Mouse (Mus musculus) neural tube, embryonic 11.5 days (tissue): Measurements from ENCODE around the gene Rundc3a. TPM values are rescaled to one million over a fixed set of nuclear protein-coding genes. Genes with fewer than 3 reads are reported as not detected.

Source experiments
- ATAC-seq: fragments of 200-750 bp; cut with Nextera tagmentation; 2 replicates; pipeline ENCODE4 v1.8.0; 2017; ENCODE audit warnings: moderate number of reproducible peaks, mild to moderate bottlenecking, moderate TSS enrichment, moderate library complexity; ENCODE audit not compliant: insufficient read depth, low FRiP score, low TSS enrichment
- DNase-seq: peaks from one replicate; pipeline ENCODE4 v3.0.0-alpha.2; 2015; ENCODE audit warnings: low spot score
- H3K27ac ChIP-seq: fragments of 300-500 bp; sonication (generic); 2 replicates; pipeline ENCODE4 v1.5.1; 2014; ENCODE audit warnings: low read depth, mild to moderate bottlenecking, low read length
- H3K27me3 ChIP-seq: fragments of 300-500 bp; sonication (generic); 2 replicates; pipeline ENCODE4 v1.6.1; 2014; ENCODE audit warnings: mild to moderate bottlenecking, low read length, mixed read lengths; ENCODE audit not compliant: control insufficient read depth, insufficient read depth
- H3K36me3 ChIP-seq: fragments of 300-500 bp; sonication (generic); 2 replicates; pipeline ENCODE4 v1.6.1; 2014; ENCODE audit warnings: mild to moderate bottlenecking, low read length, moderate library complexity, mixed read lengths; ENCODE audit not compliant: control insufficient read depth, insufficient read depth
- H3K4me1 ChIP-seq: fragments of 300-500 bp; sonication (generic); 2 replicates; pipeline ENCODE4 v1.6.1; 2014; ENCODE audit warnings: low read length, mixed read lengths; ENCODE audit not compliant: control insufficient read depth, insufficient read depth
- H3K4me2 ChIP-seq: fragments of 300-500 bp; sonication (generic); 2 replicates; pipeline ENCODE4 v1.6.1; 2014; ENCODE audit warnings: low read depth, mild to moderate bottlenecking, moderate library complexity
- H3K4me3 ChIP-seq: fragments of 300-500 bp; sonication (generic); 2 replicates; pipeline ENCODE4 v1.5.1; 2014; ENCODE audit warnings: low read depth, low read length
- H3K9ac ChIP-seq: fragments of 300-500 bp; sonication (generic); 2 replicates; pipeline ENCODE4 v1.6.1; 2014; ENCODE audit warnings: mild to moderate bottlenecking, low read length
- H3K9me3 ChIP-seq: fragments of 300-500 bp; sonication (generic); 2 replicates; pipeline ENCODE4 v1.6.1; 2016; ENCODE audit warnings: low read length; ENCODE audit not compliant: control insufficient read depth
- WGBS: fragments of 180-500 bp; shearing (Covaris S2); extraction: QIAGEN DNeasy Blood & Tissue Kit; methylation state at CpG from one replicate; pipeline ENCODE4 v1.1.7; 2014; 5-methylcytosine and 5-hydroxymethylcytosine counted together
- polyA plus RNA-seq: library from polyadenylated mRNA; unstranded; fragments of >200 nt; fragmentation: Nextera tagmentation; extraction: Ambion mirVana; gene quantifications from 2 replicates; pipeline ENCODE4 v1.2.1, GENCODE M21; 2014

The Rundc3a gene
- polyA plus RNA-seq, result 46.7 and 51.5 TPM in 2 replicates

DNA sequence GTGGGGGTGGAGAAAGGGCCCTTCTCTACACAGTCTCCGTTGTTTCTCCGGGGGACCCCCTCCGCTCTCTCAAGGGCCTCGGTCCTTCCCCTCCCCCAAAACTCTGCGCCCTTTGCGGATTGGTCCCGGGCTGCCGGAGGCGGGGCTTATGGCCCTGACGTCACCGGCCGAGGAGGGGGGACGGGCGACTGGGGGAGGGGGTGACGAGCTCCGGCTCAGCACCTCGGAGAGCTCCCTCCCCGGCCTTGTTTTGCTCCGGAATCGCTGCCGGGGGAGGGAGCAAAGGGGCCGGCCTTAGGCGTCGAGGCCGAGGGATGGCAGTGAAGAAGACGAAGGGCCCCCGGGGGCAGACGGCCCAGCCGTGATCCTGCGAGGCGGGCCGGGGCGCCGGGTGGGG lies at the start of gene Rundc3a:
TSS of gene Rundc3a (plus strand) at position 166 of the 397 bp plus-strand sequence.
- Histone ChIP-seq H3K4me3 (peak within 1 kb of the TSS; percentile 65), H3K4me1 (peaks cover 21% of the 10 kb centered on the region), H3K9ac (peak within 1 kb of the TSS; percentile 83), H3K27me3 (peaks cover 3% of the 10 kb centered on the region; the same call in 1 of the 2 replicates), H3K4me2 (peak within 1 kb of the TSS; percentile 85), H3K9me3 (no peaks in the 10 kb centered on the region), H3K36me3 (no peaks in the 10 kb centered on the region), H3K27ac (peak within 1 kb of the TSS; percentile 84)
- ATAC-seq (peak; percentile 82), DNase-seq (peak; percentile 96)
- WGBS, result 1% methylated on average over 29 of the region's 34 CpGs

DNA sequence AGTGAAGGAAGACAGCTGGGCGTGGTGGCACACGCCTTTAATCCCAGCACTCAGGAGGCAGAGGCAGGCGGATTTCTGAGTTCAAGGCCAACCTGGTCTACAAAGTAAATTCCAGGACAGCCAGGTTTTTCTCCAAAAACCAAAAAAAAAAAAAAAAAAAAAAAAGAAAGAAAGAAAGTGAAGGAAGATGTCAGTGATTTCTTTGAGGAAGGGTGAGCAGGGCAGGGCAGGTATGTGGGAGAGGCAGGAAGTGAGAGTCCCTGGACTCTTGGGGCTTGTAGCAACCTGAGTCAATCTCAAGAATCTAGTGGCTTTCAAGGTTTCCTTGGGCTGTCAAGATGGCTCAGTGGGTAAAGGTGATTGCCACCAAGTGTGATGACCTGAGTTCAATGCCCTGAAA lies 48.7 kb upstream of the Rundc3a start:
- DNase-seq (no peak), ATAC-seq (no peak)
- Histone ChIP-seq H3K27me3 (no peaks in the 10 kb centered on the region), H3K36me3 (no peaks in the 10 kb centered on the region), H3K4me3 (no peak overlapping the region), H3K9ac (no peak overlapping the region), H3K4me2 (no peak overlapping the region), H3K4me1 (no peaks in the 10 kb centered on the region), H3K9me3 (no peaks in the 10 kb centered on the region), H3K27ac (no peak overlapping the region)
- 93% methylated on average over 3 of the region's 3 CpGs for WGBS

DNA sequence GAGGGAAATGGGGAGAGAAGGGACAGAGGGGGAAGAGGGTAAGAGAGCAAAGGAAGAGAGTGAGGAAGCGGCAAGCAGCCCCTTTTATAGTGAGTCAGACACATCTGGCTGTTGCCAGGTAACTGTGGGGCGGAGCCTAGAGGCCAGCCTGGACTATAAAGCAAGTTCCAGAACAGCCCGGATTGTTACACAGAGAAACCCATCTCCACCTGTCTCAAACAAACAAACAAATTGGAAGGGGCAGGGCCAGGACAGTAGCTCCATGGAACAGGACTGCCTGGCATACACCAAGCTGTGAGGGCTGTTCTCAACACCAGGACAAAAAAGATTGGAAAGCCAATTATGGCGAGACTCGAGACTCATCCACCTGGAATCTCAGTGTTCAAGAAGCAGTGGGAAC lies 46.3 kb upstream of the Rundc3a start:
- no peaks in the 10 kb centered on the region for H3K36me3 ChIP-seq
- no peak overlapping the region for H3K4me2 ChIP-seq
- H3K27me3 ChIP-seq, result no peaks in the 10 kb centered on the region
- DNase-seq, result no peak
- H3K27ac ChIP-seq, result no peak overlapping the region
- no peaks in the 10 kb centered on the region for H3K9me3 ChIP-seq
- no peak overlapping the region for H3K4me3 ChIP-seq
- 55% methylated on average over 5 of the region's 5 CpGs for WGBS
- H3K9ac ChIP-seq, result no peak overlapping the region
- no peak for ATAC-seq
- no peaks in the 10 kb centered on the region for H3K4me1 ChIP-seq

DNA sequence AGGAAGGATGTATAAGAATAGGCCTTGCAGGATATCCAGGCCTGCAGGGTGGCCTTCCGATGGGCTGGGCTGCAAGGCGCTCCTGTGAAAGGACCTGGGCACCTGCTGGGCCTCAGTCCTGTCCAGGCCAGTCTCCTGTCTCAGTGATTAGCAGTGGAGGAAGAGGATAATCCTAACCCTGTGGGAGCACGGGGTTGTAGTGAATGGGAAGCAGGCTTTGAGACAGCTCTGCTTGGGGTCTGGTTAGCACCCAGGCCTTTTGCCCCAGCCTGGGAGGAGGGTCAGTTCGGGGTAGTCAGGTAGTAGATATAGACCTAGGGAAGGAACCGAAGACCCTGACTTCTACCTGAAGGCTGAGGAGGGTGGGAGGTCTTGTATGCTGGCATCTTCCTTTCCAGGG lies 45.5 kb upstream of the Rundc3a start:
- WGBS, result 69% methylated on average over 5 of the region's 5 CpGs
- no peak for DNase-seq
- no peak for ATAC-seq

DNA sequence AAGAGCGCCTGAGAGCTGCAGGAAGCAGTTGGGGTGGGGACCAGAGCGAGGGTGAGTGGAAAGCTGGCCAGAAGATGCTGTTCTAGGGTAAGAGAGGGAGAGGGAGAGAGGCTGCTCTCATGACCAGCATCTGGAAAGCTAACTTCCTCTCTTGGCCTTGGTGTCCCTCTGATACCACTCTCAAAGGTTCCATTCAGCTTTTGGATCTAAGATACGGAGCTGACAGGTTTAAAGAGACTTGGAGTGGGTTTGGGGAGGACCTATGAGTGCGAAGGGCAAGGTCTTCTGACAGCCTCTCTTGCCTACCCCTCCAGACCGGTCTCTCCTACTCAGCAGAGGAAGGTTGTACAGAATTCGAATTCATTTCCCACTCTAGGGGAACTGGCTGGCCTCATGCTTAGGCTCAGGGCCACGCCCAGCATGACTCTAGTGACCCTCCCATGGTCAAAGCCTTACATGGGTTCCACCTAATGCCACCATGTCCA lies 45.1 kb upstream of the Rundc3a start:
- no peaks in the 10 kb centered on the region for H3K36me3 ChIP-seq
- no peaks in the 10 kb centered on the region for H3K27me3 ChIP-seq
- WGBS, result 93% methylated on average over 7 of the region's 7 CpGs

More for the DNA sequence above, 45.5 kb upstream of the Rundc3a start:
- Histone ChIP-seq H3K27ac (no peak overlapping the region), H3K4me2 (no peak overlapping the region), H3K27me3 (no peaks in the 10 kb centered on the region), H3K4me3 (no peak overlapping the region), H3K9ac (no peak overlapping the region; the same call in 1 of the 2 replicates), H3K9me3 (no peaks in the 10 kb centered on the region), H3K36me3 (no peaks in the 10 kb centered on the region), H3K4me1 (no peaks in the 10 kb centered on the region)

DNA sequence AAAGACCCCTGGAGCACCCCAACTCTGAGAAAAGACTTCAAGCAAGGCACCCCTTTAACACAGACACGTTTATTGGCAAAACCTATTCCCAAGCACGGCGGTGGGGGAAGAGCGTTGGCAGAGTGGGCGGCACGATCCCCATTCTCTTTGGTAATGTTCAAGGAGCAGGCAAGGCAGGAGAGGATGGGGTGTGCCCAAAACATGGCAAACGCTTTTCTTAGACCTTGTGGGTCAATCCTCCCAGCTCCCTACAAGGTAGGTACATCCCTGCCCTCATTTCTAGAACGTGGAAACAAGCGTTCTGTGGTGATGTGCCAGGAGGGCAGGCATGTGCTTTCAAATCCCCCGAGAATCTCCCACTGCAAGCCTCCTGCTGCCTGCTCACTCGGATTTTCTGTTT lies 44.4 kb upstream of the Rundc3a start:
- no peaks in the 10 kb centered on the region for H3K9me3 ChIP-seq
- no peaks in the 10 kb centered on the region for H3K36me3 ChIP-seq
- no peaks in the 10 kb centered on the region for H3K4me1 ChIP-seq
- no peak for DNase-seq
- 87% methylated on average over 11 of the region's 11 CpGs for WGBS
- no peak for ATAC-seq
- no peak overlapping the region for H3K4me2 ChIP-seq
- H3K27me3 ChIP-seq, result no peaks in the 10 kb centered on the region
- no peak overlapping the region for H3K4me3 ChIP-seq
- no peak overlapping the region for H3K9ac ChIP-seq
- H3K27ac ChIP-seq, result no peak overlapping the region

More for the DNA sequence above, 45.1 kb upstream of the Rundc3a start:
- Histone ChIP-seq H3K4me1 (no peaks in the 10 kb centered on the region), H3K9me3 (no peaks in the 10 kb centered on the region), H3K4me3 (no peak overlapping the region), H3K4me2 (no peak overlapping the region), H3K9ac (no peak overlapping the region; the same call in 1 of the 2 replicates), H3K27ac (no peak overlapping the region)
- DNase-seq (no peak), ATAC-seq (no peak)

DNA sequence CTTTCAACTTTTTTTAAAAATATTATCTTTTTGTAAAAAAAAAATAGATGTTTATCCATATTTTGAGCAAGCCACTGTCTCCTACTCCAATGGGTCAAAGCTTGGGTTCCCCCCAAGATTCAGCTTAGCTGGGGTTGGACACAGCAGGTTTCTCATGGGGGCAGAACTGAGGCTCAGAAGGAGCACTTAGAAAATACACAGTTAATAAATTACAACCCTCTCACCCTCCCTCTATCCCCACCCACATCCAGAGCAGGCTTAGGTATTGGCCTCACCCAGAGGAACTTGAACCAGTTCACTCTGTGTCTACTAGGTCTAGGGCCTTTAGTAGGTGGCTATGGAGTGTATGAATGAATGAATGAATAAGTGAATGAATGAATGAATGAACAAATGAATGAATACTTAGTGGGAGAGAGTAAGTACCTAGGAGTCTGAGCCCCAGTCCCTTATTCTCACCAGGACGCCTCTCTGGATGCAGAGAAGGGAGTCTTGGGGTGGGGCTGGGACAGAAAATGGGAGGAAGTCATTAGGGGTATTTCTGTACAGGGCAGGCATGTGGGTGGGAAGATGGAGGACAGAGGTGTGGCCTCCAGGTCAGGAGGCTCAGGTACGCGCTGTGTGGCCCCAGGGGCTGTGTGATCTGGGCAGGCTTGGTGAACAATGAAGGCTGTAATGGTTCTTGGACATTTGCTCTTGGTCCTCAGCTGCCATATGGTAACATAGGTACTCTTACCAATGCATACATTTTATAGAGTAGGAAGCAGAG lies 43.8 kb upstream of the Rundc3a start:
- no peaks in the 10 kb centered on the region for H3K4me1 ChIP-seq
- H3K27me3 ChIP-seq, result no peaks in the 10 kb centered on the region
- no peaks in the 10 kb centered on the region for H3K36me3 ChIP-seq
- no peaks in the 10 kb centered on the region for H3K9me3 ChIP-seq
- no peak for DNase-seq
- 84% methylated on average over 3 of the region's 3 CpGs for WGBS
- H3K9ac ChIP-seq, result no peak overlapping the region
- no peak overlapping the region for H3K27ac ChIP-seq
- H3K4me2 ChIP-seq, result no peak overlapping the region
- H3K4me3 ChIP-seq, result no peak overlapping the region
- ATAC-seq, result no peak

DNA sequence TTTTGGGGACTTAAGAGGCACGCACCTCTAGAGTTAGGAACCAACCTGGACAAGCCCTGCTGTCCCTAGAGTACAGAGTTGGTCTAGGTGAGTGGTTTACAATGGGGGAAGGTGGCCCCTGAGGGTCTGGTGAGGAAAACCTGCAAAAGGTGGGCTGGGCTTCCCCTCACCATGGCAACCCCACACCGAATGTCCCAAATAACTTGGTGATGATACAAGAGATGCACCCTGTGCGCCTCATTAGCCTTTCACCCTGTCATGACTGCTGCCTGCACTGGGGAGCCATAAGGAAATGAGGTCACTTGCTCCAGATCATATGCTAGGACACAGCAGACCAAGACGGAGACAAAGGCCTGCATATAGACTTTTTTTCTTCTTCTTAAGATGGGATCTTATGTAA lies 42.8 kb upstream of the Rundc3a start:
- H3K36me3 ChIP-seq, result no peaks in the 10 kb centered on the region
- H3K9me3 ChIP-seq, result no peaks in the 10 kb centered on the region
- no peak overlapping the region for H3K4me2 ChIP-seq
- 83% methylated on average over 4 of the region's 4 CpGs for WGBS
- H3K4me3 ChIP-seq, result no peak overlapping the region
- no peak for DNase-seq
- no peaks in the 10 kb centered on the region for H3K27me3 ChIP-seq
- no peak overlapping the region for H3K9ac ChIP-seq
- no peak overlapping the region for H3K27ac ChIP-seq
- no peaks in the 10 kb centered on the region for H3K4me1 ChIP-seq
- no peak for ATAC-seq

DNA sequence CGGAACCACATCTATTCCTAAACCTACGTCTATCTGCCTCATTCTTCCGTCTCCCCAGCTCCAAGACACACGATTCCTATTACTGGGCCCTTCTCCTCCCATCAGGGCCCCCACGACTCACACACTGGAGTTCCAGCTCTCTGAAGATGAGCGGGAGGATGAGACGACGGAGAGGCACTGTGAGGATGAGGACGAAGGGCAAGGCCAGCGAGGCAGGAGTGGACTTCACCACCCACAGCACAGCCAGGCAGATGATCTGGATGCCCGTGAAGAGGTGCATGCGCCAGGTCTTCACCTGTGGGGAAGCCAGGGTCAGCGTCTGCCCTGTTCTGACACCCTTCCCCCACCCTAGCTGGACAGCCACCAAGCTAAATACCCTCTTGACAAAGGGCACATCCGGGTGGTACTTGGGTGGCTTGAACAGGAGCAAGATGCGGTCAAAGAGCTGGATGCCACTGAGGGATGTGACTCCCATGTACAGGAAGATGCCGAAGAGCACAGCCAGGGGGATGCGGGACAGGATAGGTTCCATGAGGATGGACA lies 42.2 kb upstream of the Rundc3a start:
- ATAC-seq (no peak), DNase-seq (no peak)
- H3K9me3 ChIP-seq, result no peaks in the 10 kb centered on the region
- H3K36me3 ChIP-seq, result no peaks in the 10 kb centered on the region
- no peak overlapping the region for H3K4me3 ChIP-seq
- no peaks in the 10 kb centered on the region for H3K4me1 ChIP-seq
- H3K27me3 ChIP-seq, result no peaks in the 10 kb centered on the region
- H3K4me2 ChIP-seq, result no peak overlapping the region
- 89% methylated on average over 17 of the region's 17 CpGs for WGBS
- no peak overlapping the region for H3K27ac ChIP-seq
- H3K9ac ChIP-seq, result no peak overlapping the region
